28 mouse cellular contexts compared by ENCODE assay signal in the genomic region with DNA sequence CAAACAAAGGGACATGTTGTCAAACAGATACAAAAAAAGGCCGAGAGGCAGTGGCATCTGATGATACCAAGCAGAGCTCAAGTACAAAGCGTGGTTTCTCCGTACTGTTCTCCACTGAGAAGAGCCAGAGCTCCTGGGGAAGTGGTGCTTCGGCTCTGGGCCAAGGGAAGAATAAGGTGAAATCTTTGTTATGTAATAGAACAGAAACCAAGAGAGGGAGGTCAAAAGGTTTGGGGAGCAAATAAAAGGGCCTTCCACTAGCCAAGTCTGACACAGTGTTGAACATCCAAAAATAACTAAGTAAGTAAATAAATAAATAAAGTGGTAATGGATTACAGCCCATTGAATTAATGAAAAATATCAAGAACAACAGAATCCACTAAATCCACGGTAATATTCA. TPM values are rescaled to one million over a fixed set of nuclear protein-coding genes. Genes with fewer than 3 reads are reported as not detected.
"Had no signal": no experiment of that assay in that cellular context is flagged by ENCODE, and none has a peak within 500 bp of the region (broad histone marks: within the 10 kb centered on the region; RNA-seq: fewer than 3 reads in every experiment).

No protein-coding gene starts in this region.

- ATAC-seq: hindbrain, postnatal 0 days; intestine, embryonic 16.5 days; liver, embryonic 12.5 days had no signal

- H3K9me3 ChIP-seq: heart, embryonic 10.5 days; heart, embryonic 13.5 days; heart, embryonic 15.5 days; hindbrain, embryonic 13.5 days; hindbrain, embryonic 15.5 days; limb, embryonic 13.5 days; limb, embryonic 15.5 days; liver, embryonic 12.5 days had no signal

- H3K27me3 ChIP-seq: heart, embryonic 13.5 days; heart, embryonic 15.5 days; hindbrain, embryonic 13.5 days; hindbrain, embryonic 15.5 days; limb, embryonic 15.5 days had no signal

- H3K4me3 ChIP-seq: gastrocnemius, adult 2 months; heart, embryonic 10.5 days; heart, embryonic 13.5 days; heart, embryonic 15.5 days; hindbrain, embryonic 13.5 days; hindbrain, embryonic 15.5 days; limb, embryonic 13.5 days; limb, embryonic 15.5 days; liver, embryonic 12.5 days had no signal

- H3K27ac ChIP-seq: gastrocnemius, adult 2 months; heart, embryonic 10.5 days; heart, embryonic 13.5 days; heart, embryonic 15.5 days; hindbrain, embryonic 13.5 days; hindbrain, embryonic 15.5 days; hindbrain, postnatal 0 days; limb, embryonic 13.5 days; limb, embryonic 15.5 days; liver, embryonic 12.5 days; liver, embryonic 14.5 days had no signal

- DNase-seq: gastrocnemius, adult 2 months; gastrocnemius, postnatal 10 days; gastrocnemius, postnatal 25 days; heart, postnatal 14 days; heart, postnatal 36 days; kidney, adult 11 months; kidney, adult 2 months; kidney, adult 9 months; kidney, postnatal 10 days; kidney, postnatal 36 days; layer of hippocampus, adult 9-11 months; layer of hippocampus, postnatal 36 days; left cerebral cortex, postnatal 4 days had no signal

- H3K36me3 ChIP-seq: heart, embryonic 10.5 days; heart, embryonic 13.5 days; heart, embryonic 15.5 days; hindbrain, embryonic 13.5 days; hindbrain, embryonic 15.5 days; limb, embryonic 13.5 days; limb, embryonic 15.5 days; liver, embryonic 12.5 days had no signal

- H3K4me2 ChIP-seq: heart, embryonic 13.5 days; heart, embryonic 15.5 days; hindbrain, embryonic 13.5 days; hindbrain, embryonic 15.5 days; limb, embryonic 13.5 days; limb, embryonic 15.5 days; liver, embryonic 12.5 days had no signal

- H3K9ac ChIP-seq: heart, embryonic 13.5 days; heart, embryonic 15.5 days; hindbrain, embryonic 13.5 days; hindbrain, embryonic 15.5 days; limb, embryonic 13.5 days; limb, embryonic 15.5 days; liver, embryonic 12.5 days; liver, embryonic 14.5 days had no signal

- H3K4me1 ChIP-seq: heart, embryonic 10.5 days; heart, embryonic 13.5 days; hindbrain, embryonic 13.5 days; hindbrain, embryonic 15.5 days; liver, embryonic 12.5 days had no signal

RNA-seq across cellular contexts. Expression of gene Arl14, which starts 17.0 kb away (rescaled TPM):
- polyA plus RNA-seq: frontal cortex, adult 2 months; heart, embryonic 10.5 days; heart, embryonic 13.5 days; heart, embryonic 15.5 days; heart, postnatal 0 days; hindbrain, embryonic 11.5 days; hindbrain, embryonic 13.5 days; hindbrain, embryonic 15.5 days; hindbrain, postnatal 0 days; kidney, adult 2 months; limb, embryonic 11.5 days; limb, embryonic 13.5 days; limb, embryonic 15.5 days; liver, embryonic 12.5 days; liver, embryonic 14.5 days had no signal
